In the genomic region with DNA sequence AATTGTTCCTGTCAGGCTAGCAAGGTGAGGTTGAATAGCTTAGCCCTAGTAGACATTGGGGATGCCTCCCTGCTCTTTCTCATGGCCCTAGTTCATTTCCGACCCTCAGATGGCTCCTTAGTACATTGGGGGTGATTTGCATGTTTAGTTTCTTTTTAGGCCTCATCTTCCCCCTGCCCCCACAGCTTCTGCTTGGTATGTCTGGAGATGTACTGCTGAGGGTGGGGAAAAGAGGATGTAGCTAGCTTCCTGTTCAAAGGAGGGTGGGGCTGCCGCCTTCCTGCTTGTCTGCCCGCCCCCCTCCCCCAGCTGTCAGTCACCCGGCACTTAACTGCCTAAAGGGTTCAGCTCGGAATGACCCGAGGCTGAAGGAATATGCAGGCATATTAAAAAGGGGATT, we compare ENCODE assay signal across 9 mouse cellular contexts. TPM values are rescaled to one million over a fixed set of nuclear protein-coding genes. Genes with fewer than 3 reads are reported as not detected.
A peak's percentile ranks its signal among the peaks of the same experiment; 100 is the strongest.
DNase-seq lines count a peak whose midpoint lies in the region; ATAC-seq and TF ChIP-seq lines count a peak whose summit lies in the region.
"Had no signal": no experiment of that assay in that cellular context is flagged by ENCODE, and none has a peak within 500 bp of the region (broad histone marks: within the 10 kb centered on the region; RNA-seq: fewer than 3 reads in every experiment).

No protein-coding gene starts in this region.

- no peak for TF ChIP-seq RAD21 in MEL (IDR thresholded peaks at IDR 0.05; ENCODE audit: low read depth, low read length)

- TF ChIP-seq POLR2A in MEL (IDR thresholded peaks at IDR 0.05; ENCODE audit: control insufficient read depth in 1 of 2, insufficient read depth in 1 of 2, low read depth in 1 of 2, low read length in 2 of 2, poor library complexity in 1 of 2): no peak; a peak in 1 of 4 replicates

- no peak overlapping the region for H3K4me2 ChIP-seq in forebrain, embryonic 16.5 days (ENCODE audit: low read length)
- H3K4me2 ChIP-seq: embryonic facial prominence, embryonic 12.5 days had no signal

- WGBS in forebrain, embryonic 16.5 days: 73% methylated on average over 6 of the region's 6 CpGs

- peak overlapping the region; percentile 42 to 49 for H3K4me3 ChIP-seq in MEL (ENCODE audit: control insufficient read depth in 1 of 2, insufficient read depth in 1 of 2, low read depth in 2 of 2, low read length in 2 of 2)
- no peak overlapping the region for H3K4me3 ChIP-seq in forebrain, embryonic 16.5 days (replicated peaks; ENCODE audit: low read length)
- H3K4me3 ChIP-seq: embryonic facial prominence, embryonic 12.5 days had no signal

- no peak for TF ChIP-seq CTCF in MEL (IDR thresholded peaks at IDR 0.05 in 2 of 3, conservative IDR thresholded peaks at IDR 0.05 in 1 of 3; ENCODE audit: control insufficient read depth in 1 of 3, insufficient read depth in 1 of 3, low read depth in 2 of 3, low read length in 3 of 3, poor library complexity in 1 of 3, severe bottlenecking in 1 of 3)

- peaks cover 20 to 43% of the 10 kb centered on the region in 2 experiments for H3K4me1 ChIP-seq in MEL (ENCODE audit: control insufficient read depth in 1 of 2, insufficient read depth in 2 of 2, low read length in 2 of 2)
- H3K4me1 ChIP-seq in forebrain, embryonic 16.5 days (replicated peaks; ENCODE audit: control insufficient read depth, insufficient read depth, low read length): no peaks in the 10 kb centered on the region
- H3K4me1 ChIP-seq: embryonic facial prominence, embryonic 12.5 days had no signal

- peak overlapping the region; percentile 69 for H3K9ac ChIP-seq in MEL (ENCODE audit: control insufficient read depth, low read depth, low read length, poor library complexity, severe bottlenecking)
- H3K9ac ChIP-seq in forebrain, embryonic 16.5 days (replicated peaks; ENCODE audit: low read depth, low read length): no peak overlapping the region
- H3K9ac ChIP-seq: embryonic facial prominence, embryonic 12.5 days had no signal

- peak; percentile 73 to 79 for DNase-seq in B cell, adult 2 months
- peak; percentile 86 for DNase-seq in MEL (ENCODE audit: low read depth, low spot score)
- DNase-seq in induced T-regulatory cell, adult 2 months (ENCODE audit: low read depth): peak; percentile 84
- peak; percentile 84 for DNase-seq in lung, postnatal 36 days
- DNase-seq in thymus, postnatal 36 days: peak; percentile 51 to 66
- DNase-seq in testis, postnatal 10 days (ENCODE audit: low spot score): no peak
- DNase-seq in left cerebral cortex, postnatal 4 days: no peak

- H3K36me3 ChIP-seq in MEL (ENCODE audit: control insufficient read depth in 1 of 2, insufficient read depth in 2 of 2, low read length in 2 of 2): peaks cover 0 to 77% of the 10 kb centered on the region in 2 experiments; a peak in 3 of 4 replicates
- no peaks in the 10 kb centered on the region for H3K36me3 ChIP-seq in forebrain, embryonic 16.5 days (ENCODE audit: control insufficient read depth, insufficient read depth)
- H3K36me3 ChIP-seq: embryonic facial prominence, embryonic 12.5 days had no signal

- no peaks in the 10 kb centered on the region for H3K9me3 ChIP-seq in MEL (replicated peaks; ENCODE audit: insufficient read depth, low read length)
- H3K9me3 ChIP-seq in forebrain, embryonic 16.5 days (ENCODE audit: control insufficient read depth, low read length): no peaks in the 10 kb centered on the region
- H3K9me3 ChIP-seq: embryonic facial prominence, embryonic 12.5 days had no signal

- peaks cover 16% of the 10 kb centered on the region for H3K79me2 ChIP-seq in MEL (ENCODE audit: control insufficient read depth, insufficient read depth, low read length, poor library complexity)

- H3K27ac ChIP-seq in MEL (ENCODE audit: control insufficient read depth, low read depth, low read length): peak overlapping the region; percentile 97
- no peak overlapping the region for H3K27ac ChIP-seq in forebrain, embryonic 16.5 days (ENCODE audit: low read length)
- H3K27ac ChIP-seq: embryonic facial prominence, embryonic 12.5 days had no signal

- intact Hi-C loops in left cerebral cortex, postnatal 4 days (cut with DNase I): no loop called here

- TF ChIP-seq EP300 in MEL (IDR thresholded peaks at IDR 0.05; ENCODE audit: low read depth in 1 of 2, low read length in 2 of 2): peak in 1 of 2 experiments; percentile 58; a peak in 1 of 4 replicates

- H3K27me3 ChIP-seq in MEL (ENCODE audit: control insufficient read depth in 1 of 2, insufficient read depth in 2 of 2, low read length in 2 of 2): no peaks in the 10 kb centered on the region
- H3K27me3 ChIP-seq in forebrain, embryonic 16.5 days (replicated peaks; ENCODE audit: control insufficient read depth, insufficient read depth, low read length): no peaks in the 10 kb centered on the region
- H3K27me3 ChIP-seq: embryonic facial prominence, embryonic 12.5 days had no signal

- ATAC-seq in forebrain, embryonic 16.5 days: no peak

TF ChIP-seq in MEL, 35 proteins besides CTCF, POLR2A, EP300 and RAD21:
- TF ChIP-seq ETS1 (IDR thresholded peaks at IDR 0.05; ENCODE audit: low read depth, low read length) (peak; percentile 71), ELF1 (IDR thresholded peaks at IDR 0.05; ENCODE audit: low read depth, low read length) (peak; percentile 39; the same call in 1 of the 2 replicates), MYB (IDR thresholded peaks at IDR 0.05; ENCODE audit: low read depth, low read length) (no peak), MAZ (IDR thresholded peaks at IDR 0.05; ENCODE audit: low read depth, low read length) (peak; percentile 50; the same call in 1 of the 2 replicates), USF2 (IDR thresholded peaks at IDR 0.05; ENCODE audit: borderline replicate concordance in 1 of 2, insufficient read depth in 1 of 2, low read depth in 1 of 2, low read length in 2 of 2) (no peak), BHLHE40 (IDR thresholded peaks at IDR 0.05; ENCODE audit: borderline replicate concordance, low read depth, low read length) (no peak), RCOR1 (IDR thresholded peaks at IDR 0.05; ENCODE audit: low read depth, low read length) (peak; percentile 15; the same call in 1 of the 2 replicates), TCF12 (IDR thresholded peaks at IDR 0.05; ENCODE audit: low read depth, low read length) (no peak), HCFC1 (IDR thresholded peaks at IDR 0.05; ENCODE audit: low read depth, low read length) (peak; percentile 37; the same call in 1 of the 2 replicates), SIN3A (IDR thresholded peaks at IDR 0.05; ENCODE audit: low read length) (no peak), GABPA (IDR thresholded peaks at IDR 0.05; ENCODE audit: low read depth, low read length) (no peak)
TF ChIP-seq in MEL: peak in this region for 5.

RNA-seq across cellular contexts. Expression of a gene that starts 34.8 kb away (rescaled TPM):
- 15.5 and 30.1 TPM in 2 replicates for total RNA-seq in MEL (2012; rRNA removed)
- polyA plus RNA-seq in MEL (2012; ENCODE audit: insufficient read depth in 1 of 2, insufficient read length in 2 of 2, low read depth in 1 of 2, low replicate concordance in 2 of 2, missing spikeins in 1 of 2): 100 to 1,000 TPM in 1 of 2 experiments, 10 to 100 TPM in 1; 88.1 to 132 TPM
- 10 to 100 TPM; 23.5 to 24.2 TPM for total RNA-seq in left cerebral cortex, postnatal 4 days (2021)
- 37.9 and 47.5 TPM in 2 replicates for polyA plus RNA-seq in forebrain, embryonic 16.5 days (2015; fragmentation: Nextera tagmentation; extraction: Ambion mirVana)

Comparison
In these comparisons a context has a peak if more than half of its experiments do, and no peak if none do; other contexts are left out.
1. DNase-seq: peak in B cell, adult 2 months (2 of 2), MEL (single experiment), induced T-regulatory cell, adult 2 months (single experiment), lung, postnatal 36 days (single experiment) and thymus, postnatal 36 days (2 of 2); none in testis, postnatal 10 days (single experiment) and left cerebral cortex, postnatal 4 days (single experiment).